Mouse (Mus musculus) gastrocnemius, adult 2 months (tissue): ENCODE data around the gene Sec24b. TPM values are rescaled to one million over a fixed set of nuclear protein-coding genes. Genes with fewer than 3 reads are reported as not detected.
A peak's percentile ranks its signal among the peaks of the same experiment; 100 is the strongest.

Experiments used
- DNase-seq: peaks from one replicate; pipeline ENCODE4 v3.0.0; 2022
- H3K27ac ChIP-seq: fragments of 200-600 bp; 2 replicates; pipeline ENCODE4 v1.8.1; 2022; ENCODE audit warnings: mild to moderate bottlenecking
- H3K4me3 ChIP-seq: fragments of 200-600 bp; 2 replicates; pipeline ENCODE4 v1.8.1; 2022; ENCODE audit warnings: mild to moderate bottlenecking, moderate library complexity
- CTCF ChIP-seq: fragments of 200-600 bp; IDR thresholded peaks from 2 replicates; pipeline ENCODE4 v1.8.1; 2022; ENCODE audit warnings: antibody characterized with exemption, mild to moderate bottlenecking, moderate library complexity
- intact Hi-C: fragments of 180-260 bp; cut with DNase I; formaldehyde crosslinking; loops from one replicate; pipeline ENCODE4 v1.15.1; 2025
- total RNA-seq, 2 experiments: library from RNA; stranded (reverse); gene quantifications; 2 replicates each; pipeline ENCODE4 v1.2.3; 2021

The Sec24b gene
- total RNA-seq, 2 experiments from 2014 or later: 24.9 to 28.8 TPM

DNA sequence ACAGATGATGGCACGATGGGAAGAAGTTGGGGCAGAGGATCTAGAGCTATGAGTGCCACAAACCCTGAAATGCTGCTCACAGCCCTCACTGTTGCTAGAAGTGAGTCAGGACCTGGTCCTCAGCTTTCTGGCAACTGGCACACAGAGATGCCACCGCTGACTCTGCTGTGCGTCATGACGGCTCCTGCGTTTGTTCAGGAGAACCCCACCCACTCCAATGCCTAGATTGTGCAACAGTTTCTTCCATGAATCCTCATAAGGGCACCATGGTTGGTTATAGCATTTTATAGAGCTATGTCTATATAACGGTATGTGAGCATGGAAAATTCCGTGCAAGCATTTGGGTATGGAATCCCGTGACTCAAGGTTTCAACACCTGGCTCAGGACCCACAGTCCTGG is 96.7 kb downstream of the Sec24b start:
- no peak for DNase-seq
- Histone ChIP-seq H3K4me3 (no peak overlapping the region), H3K27ac (no peak overlapping the region)
- TF ChIP-seq CTCF: no peak
- intact Hi-C loops: no loop called here

DNA sequence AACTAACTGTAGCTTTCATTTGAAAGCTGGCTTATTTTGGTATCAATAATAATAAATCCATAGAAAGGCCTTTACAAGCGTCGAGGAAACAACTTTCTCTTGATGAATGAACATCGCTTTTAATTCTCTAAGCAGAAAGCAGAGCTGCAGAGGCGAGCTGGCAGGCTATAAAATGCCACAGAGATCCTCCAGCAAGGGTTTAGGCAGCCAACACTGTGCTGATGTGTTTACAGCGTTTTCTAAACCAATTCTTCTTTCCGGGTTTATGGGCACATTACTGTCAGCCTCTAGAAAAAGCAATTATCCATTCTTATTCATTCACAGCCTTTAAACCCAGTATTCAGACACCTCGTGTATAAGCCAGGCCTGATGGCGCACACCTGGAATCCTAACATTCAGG is 98.8 kb downstream of the Sec24b start:
- intact Hi-C loops: no loop called here
- TF ChIP-seq CTCF: no peak
- H3K27ac ChIP-seq: no peak overlapping the region
- no peak for DNase-seq
- no peak overlapping the region for H3K4me3 ChIP-seq

DNA sequence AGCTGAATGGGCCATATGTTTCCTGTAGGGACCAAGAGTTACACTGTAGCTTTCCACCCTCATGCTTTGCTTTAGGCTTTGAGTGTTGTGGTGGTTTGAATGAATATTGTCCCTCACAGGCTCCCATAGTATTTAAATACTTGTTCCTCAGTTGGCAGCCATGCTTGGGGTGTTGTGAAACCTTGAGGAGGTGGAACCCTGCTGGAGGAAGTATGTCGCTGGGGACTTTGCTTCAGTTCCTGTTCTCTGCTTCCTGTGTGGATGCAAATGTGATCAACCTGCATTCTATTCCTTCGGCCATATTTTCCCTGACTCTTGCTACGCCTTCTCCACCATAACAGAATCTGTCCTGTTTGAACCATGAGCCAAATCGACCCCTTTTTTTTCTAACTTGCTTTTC is 108.1 kb downstream of the Sec24b start:
- intact Hi-C loops: no loop called here
- Histone ChIP-seq H3K27ac (no peak overlapping the region), H3K4me3 (no peak overlapping the region)
- TF ChIP-seq CTCF: no peak
- no peak for DNase-seq

DNA sequence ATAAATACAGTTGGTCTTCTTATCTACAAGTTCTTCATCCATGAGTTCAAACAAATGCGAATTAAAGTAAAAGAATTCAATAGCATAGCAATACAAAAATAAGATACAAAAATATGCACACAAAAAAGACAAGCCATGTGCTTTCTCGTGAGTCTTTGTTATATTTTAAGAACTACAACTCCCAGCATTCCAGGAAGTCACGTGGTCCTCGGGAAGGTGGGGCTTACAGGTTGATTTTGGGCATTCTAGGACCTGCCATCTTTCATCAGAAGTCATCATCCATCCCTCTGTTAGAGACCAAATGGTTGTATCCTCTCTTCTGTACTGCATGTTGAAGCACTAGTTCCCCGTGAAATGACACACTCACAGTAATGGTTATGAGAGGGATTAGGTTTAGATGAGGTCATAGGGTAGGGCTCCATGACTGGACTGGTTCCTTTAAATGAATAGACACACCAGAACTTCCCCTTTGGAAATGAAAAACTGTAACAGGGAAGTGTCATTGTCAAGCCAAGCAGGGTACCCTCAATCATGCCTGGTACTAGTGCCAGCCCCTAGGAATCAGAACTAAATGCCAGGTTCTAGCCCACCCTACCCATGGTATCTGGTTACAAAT is 112.1 kb downstream of the Sec24b start:
- Histone ChIP-seq H3K27ac (no peak overlapping the region), H3K4me3 (no peak overlapping the region)
- no peak for DNase-seq
- no peak for TF ChIP-seq CTCF
- intact Hi-C loops: no loop called here

DNA sequence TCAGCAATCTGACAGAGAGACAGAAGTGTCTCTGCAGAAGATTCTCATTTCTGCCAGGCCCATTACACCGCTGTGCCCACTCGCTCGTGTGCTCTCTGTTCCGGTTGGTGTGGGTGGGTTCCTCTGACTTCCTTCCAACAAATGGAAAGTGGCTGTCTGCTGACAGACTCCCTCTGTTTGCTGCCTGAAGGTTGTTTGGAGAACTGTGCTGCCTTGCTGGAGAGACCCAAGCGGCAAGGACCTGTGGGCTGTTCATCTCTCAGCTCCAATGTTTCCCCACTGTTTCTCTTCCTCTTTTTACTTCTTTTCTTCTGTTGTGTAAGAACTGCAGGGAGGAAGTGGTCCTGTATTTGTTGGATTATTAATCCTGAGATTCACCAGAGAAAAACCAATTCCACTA is 113.0 kb downstream of the Sec24b start:
- DNase-seq: no peak
- intact Hi-C loops: no loop called here
- no peak for TF ChIP-seq CTCF
- no peak overlapping the region for H3K4me3 ChIP-seq
- no peak overlapping the region for H3K27ac ChIP-seq

DNA sequence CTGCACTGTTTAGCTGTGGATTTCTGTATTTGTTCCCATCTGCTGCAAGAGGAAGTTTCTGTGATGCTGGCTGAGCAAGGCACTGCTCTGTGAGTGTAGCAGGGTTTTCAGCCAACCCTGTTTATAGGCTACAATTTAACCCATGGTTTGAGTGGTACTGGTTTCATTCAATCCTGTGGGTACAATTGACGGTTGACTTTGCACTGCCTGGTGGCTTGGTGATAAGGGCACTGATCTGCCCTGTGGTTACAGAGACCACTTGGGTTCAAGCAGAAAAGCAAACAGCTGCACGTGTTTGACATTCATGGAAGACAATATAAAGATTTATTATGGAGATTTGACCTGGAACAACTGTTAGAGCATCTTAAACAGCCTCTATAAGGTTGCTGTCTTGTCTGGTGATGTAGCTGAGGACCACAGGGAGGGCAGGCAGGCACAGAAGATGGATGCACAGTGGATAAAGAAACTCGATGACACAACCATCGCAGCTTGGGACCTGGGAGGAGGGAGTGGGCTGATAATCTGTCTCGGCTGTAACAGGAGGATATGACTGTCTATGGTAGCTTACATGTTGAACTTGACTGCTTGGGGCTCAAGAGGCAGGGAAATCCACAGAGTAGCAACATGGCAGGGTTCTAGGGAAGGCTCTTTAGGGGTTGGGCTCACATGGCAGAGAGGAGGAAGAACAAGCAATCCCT is 115.0 kb downstream of the Sec24b start:
- Histone ChIP-seq H3K27ac (no peak overlapping the region), H3K4me3 (no peak overlapping the region)
- DNase-seq: no peak
- intact Hi-C loops: no loop called here
- TF ChIP-seq CTCF: no peak

DNA sequence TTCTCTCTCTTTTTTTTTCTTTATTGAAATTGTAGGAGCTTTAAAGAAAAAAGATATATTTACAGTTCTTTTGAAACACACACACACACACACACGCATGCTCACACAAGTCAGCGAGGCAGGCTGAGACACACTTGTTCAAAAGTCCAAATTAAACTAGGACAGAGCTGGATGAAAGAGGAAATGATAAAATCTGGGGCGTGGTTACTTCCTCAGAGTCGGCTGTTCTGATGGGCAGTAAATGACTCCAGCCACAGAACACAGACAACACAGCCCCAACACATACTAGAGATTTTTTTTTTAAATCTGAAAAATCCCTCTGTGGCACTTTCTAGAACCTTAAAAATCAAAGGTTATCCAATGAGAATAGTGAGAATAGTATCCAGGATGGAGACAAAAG is 117.5 kb downstream of the Sec24b start:
- Histone ChIP-seq H3K27ac (no peak overlapping the region), H3K4me3 (no peak overlapping the region)
- no peak for DNase-seq
- intact Hi-C loops: no loop called here
- TF ChIP-seq CTCF: no peak

DNA sequence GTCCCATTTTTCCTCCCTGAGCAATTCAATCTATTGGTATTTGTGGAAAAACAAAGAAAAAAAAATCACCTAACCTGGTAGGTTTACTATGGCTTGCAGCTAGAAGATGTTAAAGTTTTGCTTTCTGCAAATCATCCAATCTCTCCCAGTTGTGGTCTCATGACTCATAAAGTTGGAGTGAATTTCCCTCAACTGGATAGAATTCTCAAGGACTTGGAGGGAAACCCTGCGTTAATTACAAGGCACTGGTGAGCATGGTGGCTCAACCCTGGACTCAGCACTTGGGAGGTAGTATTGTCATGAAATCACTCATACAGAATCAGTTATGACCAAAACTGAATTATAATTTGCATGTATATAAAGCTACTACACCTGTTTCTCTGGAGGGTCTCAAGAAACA is 120.1 kb downstream of the Sec24b start:
- Histone ChIP-seq H3K4me3 (no peak overlapping the region), H3K27ac (no peak overlapping the region)
- intact Hi-C loops: no loop called here
- TF ChIP-seq CTCF: no peak
- no peak for DNase-seq

DNA sequence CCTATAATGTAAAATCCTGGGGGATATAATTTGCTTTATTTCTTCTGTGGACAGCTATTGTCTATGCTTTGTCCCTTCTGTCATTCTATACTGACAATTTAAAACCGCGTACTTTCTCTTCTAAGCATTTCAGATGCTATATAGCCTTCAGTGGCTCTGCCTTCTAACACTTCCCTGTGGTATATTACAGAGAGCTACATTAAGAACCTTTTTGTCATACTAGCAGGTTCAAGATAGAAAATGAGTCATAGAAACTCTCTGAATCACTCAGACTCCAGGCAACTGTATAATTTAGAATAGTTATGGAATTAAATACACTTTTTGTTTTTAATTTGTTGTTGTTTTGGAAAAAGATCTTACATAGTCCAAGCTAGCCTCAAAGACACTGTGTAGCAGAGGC is 120.6 kb downstream of the Sec24b start:
- no peak for DNase-seq

DNA sequence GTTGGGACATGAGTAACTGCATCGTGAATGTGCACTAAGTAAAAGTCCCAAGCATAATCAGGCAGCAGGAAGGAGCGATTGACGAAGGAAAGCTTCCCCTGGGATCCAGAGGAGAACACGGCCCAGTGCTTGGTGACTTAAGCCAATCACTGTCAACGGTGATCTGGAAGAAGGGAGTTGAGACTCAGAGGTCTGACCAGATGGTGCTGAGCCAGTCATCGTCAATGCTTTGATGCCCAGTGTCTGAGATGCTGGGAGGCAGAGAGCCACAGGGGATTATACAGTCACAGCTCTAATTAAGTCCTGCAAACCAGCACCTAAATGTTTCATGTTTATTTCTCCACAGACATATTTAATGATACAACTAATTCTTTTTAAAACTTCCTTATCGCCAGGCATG is 122.3 kb downstream of the Sec24b start:
- no peak overlapping the region for H3K4me3 ChIP-seq
- intact Hi-C loops: no loop called here
- no peak for TF ChIP-seq CTCF
- no peak overlapping the region for H3K27ac ChIP-seq
- DNase-seq: no peak

More for the DNA sequence above, 120.6 kb downstream of the Sec24b start:
- Histone ChIP-seq H3K27ac (no peak overlapping the region), H3K4me3 (no peak overlapping the region)
- intact Hi-C loops: no loop called here
- TF ChIP-seq CTCF: no peak

DNA sequence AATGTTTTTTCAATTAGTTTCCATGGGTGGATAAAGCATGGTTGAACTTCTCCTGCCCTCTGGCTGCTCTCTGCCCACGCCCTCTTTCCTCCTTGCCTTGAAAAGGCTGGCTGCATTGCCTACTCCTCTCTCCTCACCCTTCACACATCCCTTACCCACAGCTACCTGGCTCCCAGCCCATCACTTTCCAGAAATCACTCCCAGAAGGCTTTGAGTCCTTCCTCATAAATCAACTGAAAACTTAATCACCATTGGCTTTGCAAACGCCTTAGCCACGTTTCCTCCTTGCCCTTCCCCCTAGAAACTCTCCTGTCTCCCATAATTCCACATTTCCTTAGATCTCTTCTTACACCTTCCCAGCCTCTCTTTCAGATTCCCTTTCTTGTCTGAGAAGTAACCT is 123.5 kb downstream of the Sec24b start:
- Histone ChIP-seq H3K4me3 (no peak overlapping the region), H3K27ac (no peak overlapping the region)
- no peak for TF ChIP-seq CTCF
- intact Hi-C loops: no loop called here
- peak; percentile 18 for DNase-seq

DNA sequence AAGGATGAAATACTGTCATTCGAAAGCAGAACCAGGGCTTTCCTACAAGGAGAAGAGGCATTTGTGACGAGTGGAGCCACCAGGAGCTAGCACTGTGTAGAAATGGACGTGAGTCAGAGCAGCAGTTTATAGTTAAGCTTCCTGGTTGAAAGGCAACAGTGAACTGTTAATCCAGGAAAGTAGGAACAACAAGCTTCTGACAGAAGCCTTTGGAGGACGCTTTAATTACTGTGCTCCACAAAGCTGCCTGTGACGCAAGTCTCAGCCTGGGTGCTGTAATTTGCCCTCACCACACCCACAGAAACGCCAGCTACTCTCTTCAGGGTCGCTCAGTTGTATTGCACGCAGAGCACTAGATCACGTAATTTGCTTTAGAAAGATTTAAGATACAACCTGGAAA is 124.8 kb downstream of the Sec24b start:
- H3K4me3 ChIP-seq: no peak overlapping the region
- no peak for DNase-seq
- no peak for TF ChIP-seq CTCF
- H3K27ac ChIP-seq: no peak overlapping the region
- intact Hi-C loops: no loop called here

Other genes with a start within 250 kb of the Sec24b start
- not detected for gene Rrh, start 239.0 kb downstream of the Sec24b start, total RNA-seq
- 10 to 100 TPM; 17.5 to 19.6 TPM for gene Gar1, start 230.2 kb downstream of the Sec24b start, total RNA-seq
- not detected for gene Cfi, start 225.7 kb downstream of the Sec24b start, total RNA-seq
- gene Pla2g12a, start 182.9 kb downstream of the Sec24b start, total RNA-seq: 100 to 1,000 TPM in 1 of 2 experiments, 10 to 100 TPM in 1; 86.2 to 154 TPM
- 1 to 10 TPM; 2.2 to 2.6 TPM for gene Casp6, start 160.1 kb downstream of the Sec24b start, total RNA-seq
- gene Mcub, start 91.3 kb downstream of the Sec24b start, total RNA-seq: 1 to 10 TPM in 1 of 2 experiments, under 1 TPM in 1; 0.82 to 1.1 TPM
- under 1 TPM in 1 of 2 experiments, not detected in 1; 0.06 TPM for gene Col25a1, start 69.9 kb upstream of the Sec24b start, total RNA-seq